Mouse (Mus musculus): ENCODE measurements around the gene Letm1. TPM values are rescaled to one million over a fixed set of nuclear protein-coding genes. Genes with fewer than 3 reads are reported as not detected.

Gene Letm1
- 32.8 and 35.0 TPM in 2 replicates for polyA plus RNA-seq (2015; fragmentation: Nextera tagmentation; extraction: Ambion mirVana)

GRCm38 (mm10) chr5:33782345-33782998, at the start of gene Letm1:
Gene Letm1, minus strand, starts transcription at chr5:33782817.

GRCm38 (mm10) chr5:33819876-33820732, 37.5 kb upstream of the Letm1 start, which contains the start of gene Nsd2:
Gene Nsd2, plus strand, starts transcription at chr5:33820725.

GRCm38 (mm10) chr5:33721541-33722265, 60.9 kb downstream of the Letm1 start, which contains the start of gene Fgfr3:
Gene Fgfr3, plus strand, starts transcription at chr5:33721674.

Other genes starting within 250 kb of the Letm1 start
- 45.4 and 46.0 TPM in 2 replicates for gene Fam53a, start 153.2 kb downstream of the Letm1 start, polyA plus RNA-seq (2015; fragmentation: Nextera tagmentation; extraction: Ambion mirVana)
- 0.56 and 0.60 TPM in 2 replicates for gene Gm9903, start 152.9 kb downstream of the Letm1 start, polyA plus RNA-seq (2015; fragmentation: Nextera tagmentation; extraction: Ambion mirVana)
- 69.2 and 86.7 TPM in 2 replicates for gene Slbp, start 130.2 kb downstream of the Letm1 start, polyA plus RNA-seq (2015; fragmentation: Nextera tagmentation; extraction: Ambion mirVana)
- 32.5 and 49.6 TPM in 2 replicates for gene Tacc3, start 124.7 kb downstream of the Letm1 start, polyA plus RNA-seq (2015; fragmentation: Nextera tagmentation; extraction: Ambion mirVana)
- 17.6 and 18.2 TPM in 2 replicates for gene Tmem129, start 124.4 kb downstream of the Letm1 start, polyA plus RNA-seq (2015; fragmentation: Nextera tagmentation; extraction: Ambion mirVana)
- 11.4 and 12.1 TPM in 2 replicates for gene Fgfr3, start 61.1 kb downstream of the Letm1 start, polyA plus RNA-seq (2015; fragmentation: Nextera tagmentation; extraction: Ambion mirVana)
- 9.3 and 16.5 TPM in 2 replicates for gene Nsd2, start 37.9 kb upstream of the Letm1 start, polyA plus RNA-seq (2015; fragmentation: Nextera tagmentation; extraction: Ambion mirVana)
- 21.1 and 22.2 TPM in 2 replicates for gene Nelfa, start 153.6 kb upstream of the Letm1 start, polyA plus RNA-seq (2015; fragmentation: Nextera tagmentation; extraction: Ambion mirVana)
- gene Gm1673, start 200.6 kb upstream of the Letm1 start, polyA plus RNA-seq (2015; fragmentation: Nextera tagmentation; extraction: Ambion mirVana) = 20.2 and 22.3 TPM in 2 replicates
- 0.05 and 0.08 TPM in 2 replicates for gene Nat8l, start 213.2 kb upstream of the Letm1 start, polyA plus RNA-seq (2015; fragmentation: Nextera tagmentation; extraction: Ambion mirVana)

Measured in urinary bladder, postnatal 0 days (tissue).